Mouse (Mus musculus): ENCODE data around the gene Cga. TPM values are rescaled to one million over a fixed set of nuclear protein-coding genes. Genes with fewer than 3 reads are reported as not detected.

The Cga gene
- not detected for polyA plus RNA-seq (2017; shearing (Covaris generic))

GRCm38 (mm10) chr4:34893479-34893878 is at the start of gene Cga:
Gene Cga (plus strand): TSS chr4:34893779.

GRCm38 (mm10) chr4:34882818-34883217 is 10.8 kb upstream of the Cga start, which contains the start of gene Zfp292:
Gene Zfp292 (minus strand): TSS chr4:34882960.

Other genes starting within 250 kb of the Cga start
- gene Slc35a1, start 206.3 kb upstream of the Cga start, polyA plus RNA-seq (2017; shearing (Covaris generic)): 35.8 TPM
- not detected for gene Cfap206, start 163.6 kb upstream of the Cga start, polyA plus RNA-seq (2017; shearing (Covaris generic))
- not detected for gene Gm136, start 137.5 kb upstream of the Cga start, polyA plus RNA-seq (2017; shearing (Covaris generic))
- 76.5 TPM for gene Smim8, start 115.4 kb upstream of the Cga start, polyA plus RNA-seq (2017; shearing (Covaris generic))
- gene Zfp292, start 10.8 kb upstream of the Cga start, polyA plus RNA-seq (2017; shearing (Covaris generic)): 15.5 TPM

All from CD4-positive, CD25-positive, alpha-beta regulatory T cell, adult 9 weeks (primary cell).